Mouse (Mus musculus) lung, adult 2 months (tissue): Measurements from ENCODE around the gene Per1. TPM values are rescaled to one million over a fixed set of nuclear protein-coding genes. Genes with fewer than 3 reads are reported as not detected.
A peak's percentile ranks its signal among the peaks of the same experiment; 100 is the strongest.

Experiments used
- DNase-seq: peaks from one replicate; pipeline ENCODE4 v3.0.0; 2022
- H3K4me1 ChIP-seq: fragments of 200-500 bp; 2 replicates; pipeline ENCODE4 v1.6.1; 2011; ENCODE audit warnings: low read length; ENCODE audit not compliant: control insufficient read depth, insufficient read depth
- H3K4me3 ChIP-seq: fragments of 200-500 bp; replicated peaks from 2 replicates; pipeline ENCODE3; 2011; ENCODE audit warnings: low read depth, mild to moderate bottlenecking, control low read depth, low read length; ENCODE audit errors: extremely low read depth
- CTCF ChIP-seq: fragments of 200-500 bp; IDR thresholded peaks from 2 replicates; pipeline ENCODE4 v1.5.1; 2011; ENCODE audit warnings: mild to moderate bottlenecking, low read length, control low read depth; ENCODE audit not compliant: insufficient read depth
- POLR2A ChIP-seq: fragments of 200-500 bp; IDR thresholded peaks from 2 replicates; pipeline ENCODE4 v1.6.1; 2011; ENCODE audit warnings: low read depth, mild to moderate bottlenecking, control low read depth, low read length, borderline replicate concordance; ENCODE audit errors: extremely low read depth
- WGBS: fragments of 180-500 bp; shearing (Covaris S2); methylation state at CpG from one replicate; pipeline ENCODE4 v1.1.7; 2018; 5-methylcytosine and 5-hydroxymethylcytosine counted together
- polyA plus RNA-seq: library from polyadenylated mRNA; depleted of rRNA; stranded (reverse); fragments of >200 nt; gene quantifications from 2 replicates; pipeline ENCODE4 v1.2.3, GENCODE M21; 2012

Per1 gene
- polyA plus RNA-seq, 1 experiment = 36.8 TPM

GRCm38 (mm10) chr11:69071262-69071661 is 23.8 kb upstream of the Per1 start:
- TF ChIP-seq POLR2A (no peak), CTCF (no peak)
- Histone ChIP-seq H3K4me1 (peaks cover 14% of the 10 kb centered on the region), H3K4me3 (peak overlapping the region; percentile 99)
- no peak for DNase-seq
- WGBS = 31% methylated on average over 9 of the region's 9 CpGs

GRCm38 (mm10) chr11:69072234-69072633 is 22.8 kb upstream of the Per1 start:
- Histone ChIP-seq H3K4me3 (no peak overlapping the region), H3K4me1 (peaks cover 9% of the 10 kb centered on the region)
- WGBS = 81% methylated on average over 11 of the region's 11 CpGs
- DNase-seq = no peak
- TF ChIP-seq CTCF (no peak), POLR2A (no peak)

GRCm38 (mm10) chr11:69072666-69073064 is 22.4 kb upstream of the Per1 start:
- H3K4me3 ChIP-seq = peak overlapping the region; percentile 31
- H3K4me1 ChIP-seq = peaks cover 9% of the 10 kb centered on the region
- WGBS = 16% methylated on average over 9 of the region's 9 CpGs
- TF ChIP-seq POLR2A = no peak
- no peak for TF ChIP-seq CTCF
- no peak for DNase-seq

GRCm38 (mm10) chr11:69073065-69073888 is 21.7 kb upstream of the Per1 start:
- TF ChIP-seq CTCF = no peak
- peak; percentile 62; the same call in 1 of the 2 replicates for TF ChIP-seq POLR2A
- under 1% methylated on average over 14 of the region's 14 CpGs for WGBS
- DNase-seq = peak; percentile 61
- Histone ChIP-seq H3K4me3 (no peak overlapping the region), H3K4me1 (peaks cover 9% of the 10 kb centered on the region)

GRCm38 (mm10) chr11:69073951-69074775 is 20.9 kb upstream of the Per1 start:
- no peak overlapping the region for H3K4me3 ChIP-seq

GRCm38 (mm10) chr11:69074776-69075069 is 20.3 kb upstream of the Per1 start:
- 72% methylated on average over 2 of the region's 2 CpGs for WGBS
- Histone ChIP-seq H3K4me3 (no peak overlapping the region), H3K4me1 (peaks cover 9% of the 10 kb centered on the region)
- TF ChIP-seq CTCF (no peak), POLR2A (no peak)
- no peak for DNase-seq

More at GRCm38 (mm10) chr11:69073951-69074775, 20.9 kb upstream of the Per1 start:
- TF ChIP-seq POLR2A (no peak), CTCF (no peak)
- H3K4me1 ChIP-seq = peaks cover 9% of the 10 kb centered on the region
- 39% methylated on average over 6 of the region's 6 CpGs for WGBS
- DNase-seq = no peak

GRCm38 (mm10) chr11:69075764-69076479 is 19.1 kb upstream of the Per1 start:
- WGBS = 51% methylated on average over 9 of the region's 9 CpGs
- H3K4me1 ChIP-seq = peaks cover 9% of the 10 kb centered on the region
- no peak for TF ChIP-seq CTCF
- no peak for TF ChIP-seq POLR2A
- no peak for DNase-seq
- H3K4me3 ChIP-seq = no peak overlapping the region

- WGBS = 65% methylated on average over 5 of the region's 5 CpGs
- DNase-seq = no peak
- TF ChIP-seq POLR2A = no peak
- TF ChIP-seq CTCF = no peak
- no peak overlapping the region for H3K4me3 ChIP-seq
- H3K4me1 ChIP-seq = peaks cover 6% of the 10 kb centered on the region; the same call in 1 of the 2 replicates
Observed at GRCm38 (mm10) chr11:69076572-69076971, 18.4 kb upstream of the Per1 start.

- TF ChIP-seq POLR2A (no peak), CTCF (no peak)
- no peak for DNase-seq
- H3K4me3 ChIP-seq = no peak overlapping the region
- H3K4me1 ChIP-seq = peaks cover 6% of the 10 kb centered on the region; the same call in 1 of the 2 replicates
- 82% methylated on average over 9 of the region's 9 CpGs for WGBS
Observed at GRCm38 (mm10) chr11:69077316-69077715, 17.7 kb upstream of the Per1 start.
